Comparison of ENCODE assay signal across 17 mouse cellular contexts in the genomic region with DNA sequence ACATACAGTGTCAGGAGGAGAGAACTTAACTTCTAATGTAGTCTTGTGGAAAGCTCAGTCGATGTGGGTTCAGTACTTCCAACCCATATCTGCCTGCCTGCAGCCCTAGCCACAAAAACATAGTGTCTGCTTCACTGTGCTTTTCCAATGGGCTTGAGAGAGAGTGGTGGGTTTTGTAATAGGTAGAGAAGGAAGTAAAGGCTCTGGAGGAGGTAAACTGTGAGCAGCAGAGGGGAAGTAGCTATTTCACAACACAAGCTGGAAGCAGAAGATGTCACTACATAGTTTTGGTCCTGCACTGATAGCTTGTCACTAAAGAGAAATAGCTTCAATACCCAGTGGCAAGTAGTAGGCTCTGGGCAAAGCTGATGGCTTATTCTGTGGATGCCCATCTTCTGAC. TPM values are rescaled to one million over a fixed set of nuclear protein-coding genes. Genes with fewer than 3 reads are reported as not detected.
DNase-seq lines count a peak whose midpoint lies in the region; ATAC-seq and TF ChIP-seq lines count a peak whose summit lies in the region.
"Had no signal": no experiment of that assay in that cellular context is flagged by ENCODE, and none has a peak within 500 bp of the region (broad histone marks: within the 10 kb centered on the region; RNA-seq: fewer than 3 reads in every experiment).

No protein-coding gene starts in this region.

- H3K27me3 ChIP-seq in heart, embryonic 11.5 days (ENCODE audit: control insufficient read depth, insufficient read depth, low read length): no peaks in the 10 kb centered on the region
- no peaks in the 10 kb centered on the region for H3K27me3 ChIP-seq in liver, postnatal 0 days (ENCODE audit: insufficient read depth, low read length)
- no peaks in the 10 kb centered on the region for H3K27me3 ChIP-seq in liver, embryonic 11.5 days (replicated peaks; ENCODE audit: control insufficient read depth, insufficient read depth, low read length)
- H3K27me3 ChIP-seq in heart, postnatal 0 days (ENCODE audit: control insufficient read depth, insufficient read depth, low read length): no peaks in the 10 kb centered on the region
- H3K27me3 ChIP-seq in splenic B cell, adult 2 months (ENCODE audit: control insufficient read depth, insufficient read depth, low read length, poor library complexity, severe bottlenecking): no peaks in the 10 kb centered on the region
- H3K27me3 ChIP-seq: liver, embryonic 13.5 days had no signal

- WGBS in heart, embryonic 11.5 days (ENCODE audit: insufficient replicate concordance): 74% methylated on average over 1 of the region's 1 CpGs
- WGBS in liver, postnatal 0 days (ENCODE audit: insufficient replicate concordance): 36% methylated on average over 1 of the region's 1 CpGs
- WGBS in liver, embryonic 11.5 days: 54% methylated on average over 1 of the region's 1 CpGs
- WGBS in heart, postnatal 0 days: 66% methylated on average over 1 of the region's 1 CpGs

- no peak for ATAC-seq in heart, embryonic 11.5 days (replicated peaks; ENCODE audit: insufficient number of reproducible peaks, low FRiP score, low TSS enrichment)
- ATAC-seq in liver, postnatal 0 days: peak; percentile 33; the same call in 1 of the 2 replicates
- ATAC-seq in liver, embryonic 11.5 days (replicated peaks; ENCODE audit: low FRiP score): no peak
- no peak for ATAC-seq in heart, postnatal 0 days (ENCODE audit: insufficient read depth, low read depth)
- ATAC-seq: forebrain, embryonic 16.5 days had no signal

- no peak for TF ChIP-seq EP300 in liver, postnatal 0 days (IDR thresholded peaks at IDR 0.05; ENCODE audit: low read depth)
- TF ChIP-seq EP300 in heart, postnatal 0 days (IDR thresholded peaks at IDR 0.05; ENCODE audit: low read depth): no peak

- peaks cover 26% of the 10 kb centered on the region for H3K4me1 ChIP-seq in heart, embryonic 11.5 days (ENCODE audit: control insufficient read depth, insufficient read depth, low read length)
- peaks cover 4% of the 10 kb centered on the region; the same call in 1 of the 2 replicates for H3K4me1 ChIP-seq in liver, postnatal 0 days (ENCODE audit: insufficient read depth)
- H3K4me1 ChIP-seq in liver, embryonic 11.5 days (replicated peaks; ENCODE audit: control insufficient read depth, insufficient read depth, low read length): peaks cover 6% of the 10 kb centered on the region
- H3K4me1 ChIP-seq in heart, postnatal 0 days (ENCODE audit: control insufficient read depth, insufficient read depth): peaks cover 26% of the 10 kb centered on the region

- intact Hi-C loops in heart, postnatal 25 days (cut with DNase I): loop anchor here (5.0 kb wide), 1 partner anchor 40 kb away; a partner anchor contains a TSS

- H3K36me3 ChIP-seq in heart, embryonic 11.5 days (ENCODE audit: control insufficient read depth, insufficient read depth, low read length): no peaks in the 10 kb centered on the region
- no peaks in the 10 kb centered on the region for H3K36me3 ChIP-seq in liver, postnatal 0 days (replicated peaks; ENCODE audit: insufficient read depth, low read length)
- H3K36me3 ChIP-seq in liver, embryonic 11.5 days (ENCODE audit: control insufficient read depth, insufficient read depth, low read length): no peaks in the 10 kb centered on the region
- no peaks in the 10 kb centered on the region for H3K36me3 ChIP-seq in heart, postnatal 0 days (replicated peaks; ENCODE audit: control insufficient read depth, insufficient read depth, low read length)
- H3K36me3 ChIP-seq in splenic B cell, adult 2 months (ENCODE audit: control insufficient read depth, insufficient read depth, low read length, poor library complexity, severe bottlenecking): no peaks in the 10 kb centered on the region
- H3K36me3 ChIP-seq: liver, embryonic 13.5 days had no signal

- H3K9me3 ChIP-seq in heart, embryonic 11.5 days (replicated peaks; ENCODE audit: control insufficient read depth, low read length): no peaks in the 10 kb centered on the region
- no peaks in the 10 kb centered on the region for H3K9me3 ChIP-seq in liver, postnatal 0 days (ENCODE audit: low read length)
- H3K9me3 ChIP-seq in liver, embryonic 11.5 days (ENCODE audit: control insufficient read depth, low read length): no peaks in the 10 kb centered on the region
- no peaks in the 10 kb centered on the region for H3K9me3 ChIP-seq in heart, postnatal 0 days (replicated peaks; ENCODE audit: control insufficient read depth, low read length)
- H3K9me3 ChIP-seq: liver, embryonic 13.5 days had no signal

- H3K27ac ChIP-seq in heart, embryonic 11.5 days (ENCODE audit: low read depth, low read length): peak overlapping the region; percentile 66
- no peak overlapping the region for H3K27ac ChIP-seq in liver, postnatal 0 days (ENCODE audit: low read depth)
- H3K27ac ChIP-seq in liver, embryonic 11.5 days (ENCODE audit: low read depth, low read length): no peak overlapping the region
- peak overlapping the region; percentile 98 for H3K27ac ChIP-seq in heart, postnatal 0 days (ENCODE audit: low read depth)
- H3K27ac ChIP-seq: hindbrain, embryonic 14.5 days; liver, embryonic 13.5 days; stomach, postnatal 0 days had no signal

- TF ChIP-seq CTCF in liver, postnatal 0 days (IDR thresholded peaks at IDR 0.05; ENCODE audit: low read depth): no peak
- TF ChIP-seq CTCF in heart, postnatal 0 days (IDR thresholded peaks at IDR 0.05; ENCODE audit: low read depth): no peak

- H3K4me2 ChIP-seq in heart, embryonic 11.5 days: no peak overlapping the region
- H3K4me2 ChIP-seq in liver, postnatal 0 days (ENCODE audit: low read depth, low read length): no peak overlapping the region
- H3K4me2 ChIP-seq in liver, embryonic 11.5 days: no peak overlapping the region
- no peak overlapping the region for H3K4me2 ChIP-seq in heart, postnatal 0 days (ENCODE audit: low read depth, low read length)
- H3K4me2 ChIP-seq: hindbrain, embryonic 14.5 days; liver, embryonic 13.5 days had no signal

- H3K4me3 ChIP-seq in heart, embryonic 11.5 days (ENCODE audit: low read depth, low read length): no peak overlapping the region
- no peak overlapping the region for H3K4me3 ChIP-seq in liver, postnatal 0 days (ENCODE audit: low read depth, low read length)
- H3K4me3 ChIP-seq in liver, embryonic 11.5 days (ENCODE audit: low read depth, low read length): no peak overlapping the region
- no peak overlapping the region for H3K4me3 ChIP-seq in heart, postnatal 0 days (ENCODE audit: low read depth, low read length)
- H3K4me3 ChIP-seq: liver, embryonic 13.5 days had no signal

- H3K9ac ChIP-seq in heart, embryonic 11.5 days (ENCODE audit: low read depth, low read length): no peak overlapping the region
- H3K9ac ChIP-seq in liver, postnatal 0 days (replicated peaks): no peak overlapping the region
- no peak overlapping the region for H3K9ac ChIP-seq in liver, embryonic 11.5 days (ENCODE audit: low read depth, low read length)
- no peak overlapping the region for H3K9ac ChIP-seq in heart, postnatal 0 days (replicated peaks; ENCODE audit: low read depth, low read length)
- H3K9ac ChIP-seq: hindbrain, embryonic 14.5 days; liver, embryonic 13.5 days had no signal

- no peak for DNase-seq in heart, postnatal 25 days (ENCODE audit: low spot score)
- no peak for DNase-seq in liver, postnatal 0 days
- DNase-seq in liver, embryonic 11.5 days (ENCODE audit: low spot score): no peak
- DNase-seq in heart, postnatal 0 days (ENCODE audit: low spot score): no peak
- peak; percentile 11 for DNase-seq in splenic B cell, adult 2 months (ENCODE audit: low read depth, low spot score)
- DNase-seq in adrenal gland, postnatal 10 days: no peak
- DNase-seq: B cell, adult 2 months; cerebellum, adult 11-12 months; cerebellum, postnatal 36 days; gastrocnemius, postnatal 10 days; liver, embryonic 13.5 days; spleen, adult 18-20 months; thymus, postnatal 25 days had no signal

RNA-seq across cellular contexts. Expression of a gene that starts 40.3 kb away (rescaled TPM):
- 19.9 and 31.3 TPM in 2 replicates for polyA plus RNA-seq in heart, embryonic 11.5 days (2014; fragmentation: Nextera tagmentation; extraction: Ambion mirVana)
- 10 to 100 TPM; 31.9 to 37.7 TPM for total RNA-seq in heart, postnatal 25 days (2021)
- polyA plus RNA-seq in liver, postnatal 0 days (2015; fragmentation: Nextera tagmentation; extraction: Ambion mirVana): 3.2 and 3.5 TPM in 2 replicates
- 1.9 and 2.2 TPM in 2 replicates for polyA plus RNA-seq in liver, embryonic 11.5 days (2014; fragmentation: Nextera tagmentation; extraction: Ambion mirVana)
- total RNA-seq in heart, postnatal 0 days (2014; rRNA removed; ENCODE audit: low replicate concordance): 63.2 and 79.5 TPM in 2 replicates
- polyA plus RNA-seq in heart, postnatal 0 days (2015; fragmentation: Nextera tagmentation; extraction: Ambion mirVana): 44.2 and 54.4 TPM in 2 replicates
- 1 to 10 TPM; 7.5 to 9.0 TPM for total RNA-seq in adrenal gland, postnatal 10 days (2021)

Comparison
In these comparisons a context has a peak if more than half of its experiments do, and no peak if none do; other contexts are left out.
1. H3K27ac ChIP-seq: peak in heart, embryonic 11.5 days (single experiment) and heart, postnatal 0 days (single experiment); none in liver, postnatal 0 days (single experiment) and liver, embryonic 11.5 days (single experiment).